Mouse (Mus musculus): ENCODE results near the gene Vmn2r6. TPM values are rescaled to one million over a fixed set of nuclear protein-coding genes. Genes with fewer than 3 reads are reported as not detected.
"Not testable (repeated sequence)": the region's sequence is repeated elsewhere in the genome, so short reads cannot be mapped to it uniquely, and the experiment has no call there.

Gene Vmn2r6
- polyA plus RNA-seq (2014; fragmentation: Nextera tagmentation; extraction: Ambion mirVana) = not detected in 2 replicates

DNA sequence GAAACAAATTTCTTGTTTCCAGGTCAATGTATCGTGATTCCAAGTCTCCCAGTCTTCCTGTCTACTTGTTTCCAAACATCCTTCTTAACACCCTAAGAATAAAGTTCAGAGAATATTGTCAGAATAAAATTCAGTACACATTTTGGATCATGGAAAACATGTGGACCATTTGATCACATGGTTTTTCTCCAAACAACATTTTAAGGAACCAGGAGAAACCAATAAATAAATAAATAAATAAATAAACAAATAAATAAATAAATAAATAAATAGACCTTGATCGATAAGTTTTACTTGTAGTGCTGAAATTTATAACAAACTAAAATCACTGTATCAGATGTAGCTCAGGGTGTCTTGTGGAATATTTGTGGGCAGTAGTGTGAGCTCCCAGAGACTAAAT, at the start of gene Vmn2r6:
Gene Vmn2r6, minus strand, starts transcription at position 101 of the 400 bp plus-strand sequence.
- H3K27ac ChIP-seq (ENCODE audit: low read depth, low read length); H3K9ac ChIP-seq (ENCODE audit: low read depth, low read length); H3K36me3 ChIP-seq (ENCODE audit: control insufficient read depth, insufficient read depth, low read length); H3K4me3 ChIP-seq (ENCODE audit: low read length); H3K4me2 ChIP-seq (replicated peaks; ENCODE audit: low read depth, low read length); H3K27me3 ChIP-seq (ENCODE audit: control insufficient read depth, insufficient read depth, low read length); H3K4me1 ChIP-seq (ENCODE audit: control insufficient read depth, insufficient read depth, low read length); H3K9me3 ChIP-seq (ENCODE audit: control insufficient read depth, low read length); ATAC-seq (ENCODE audit: low FRiP score, low TSS enrichment): not testable (repeated sequence)
- 94% methylated on average over 2 of the region's 2 CpGs for WGBS

DNA sequence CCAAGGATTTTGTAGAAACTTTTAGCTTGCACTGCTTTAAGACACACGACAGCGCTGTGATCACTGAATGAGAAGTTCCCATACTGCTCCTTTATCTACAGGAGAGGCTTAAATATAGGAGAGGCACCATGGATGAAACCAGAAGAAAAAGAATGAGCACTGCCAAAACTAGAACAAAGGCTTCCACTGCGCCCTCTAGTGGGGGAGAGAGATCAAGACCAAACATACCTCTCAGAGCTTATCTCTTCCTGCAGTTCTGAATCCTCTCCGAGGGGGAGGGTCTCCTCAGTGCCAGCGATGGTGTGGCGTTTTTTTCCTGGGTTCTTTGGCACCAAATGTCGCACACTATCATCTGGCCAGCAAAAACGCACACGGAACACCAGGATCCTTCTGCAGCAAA, 22.0 kb upstream of the Vmn2r6 start:
- Histone ChIP-seq H3K27ac (ENCODE audit: low read depth, low read length) (no peak overlapping the region), H3K27me3 (ENCODE audit: control insufficient read depth, insufficient read depth, low read length) (no peaks in the 10 kb centered on the region), H3K9me3 (ENCODE audit: control insufficient read depth, low read length) (0 out of 2 replicates have a peak, but pooled peaks cover 2% of the 10 kb centered on the region), H3K4me1 (ENCODE audit: control insufficient read depth, insufficient read depth, low read length) (no peaks in the 10 kb centered on the region), H3K9ac (ENCODE audit: low read depth, low read length) (no peak overlapping the region), H3K36me3 (ENCODE audit: control insufficient read depth, insufficient read depth, low read length) (no peaks in the 10 kb centered on the region), H3K4me2 (replicated peaks; ENCODE audit: low read depth, low read length) (no peak overlapping the region), H3K4me3 (ENCODE audit: low read length) (no peak overlapping the region)
- ATAC-seq (ENCODE audit: low FRiP score, low TSS enrichment) = no peak
- WGBS = 69% methylated on average over 9 of the region's 9 CpGs

DNA sequence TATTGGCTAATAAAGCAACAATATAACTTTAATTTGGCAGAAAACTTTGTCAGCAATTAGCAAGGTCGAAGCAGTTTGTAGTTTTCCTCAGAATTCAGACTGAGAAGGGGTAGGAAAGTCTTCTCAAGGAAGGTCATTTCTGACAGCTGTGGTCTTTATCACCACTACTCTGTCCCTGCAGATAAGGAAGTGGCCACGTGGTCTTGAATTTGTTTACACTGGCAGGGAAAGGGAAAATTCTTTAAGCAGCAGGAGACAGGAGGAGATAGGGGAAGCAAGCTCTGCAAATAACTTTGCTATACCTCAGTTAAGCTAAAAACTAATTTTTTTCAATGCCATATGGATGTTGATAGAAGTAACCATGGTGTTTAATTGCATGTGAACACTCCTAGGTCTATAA, 3.2 kb upstream of the Vmn2r6 start:
- H3K4me3 ChIP-seq (ENCODE audit: low read length); H3K9ac ChIP-seq (ENCODE audit: low read depth, low read length); ATAC-seq (ENCODE audit: low FRiP score, low TSS enrichment); H3K4me2 ChIP-seq (replicated peaks; ENCODE audit: low read depth, low read length); H3K27ac ChIP-seq (ENCODE audit: low read depth, low read length); H3K36me3 ChIP-seq (ENCODE audit: control insufficient read depth, insufficient read depth, low read length); H3K27me3 ChIP-seq (ENCODE audit: control insufficient read depth, insufficient read depth, low read length); H3K4me1 ChIP-seq (ENCODE audit: control insufficient read depth, insufficient read depth, low read length); H3K9me3 ChIP-seq (ENCODE audit: control insufficient read depth, low read length): not testable (repeated sequence)
- WGBS = 39% methylated on average over 2 of the region's 2 CpGs

DNA sequence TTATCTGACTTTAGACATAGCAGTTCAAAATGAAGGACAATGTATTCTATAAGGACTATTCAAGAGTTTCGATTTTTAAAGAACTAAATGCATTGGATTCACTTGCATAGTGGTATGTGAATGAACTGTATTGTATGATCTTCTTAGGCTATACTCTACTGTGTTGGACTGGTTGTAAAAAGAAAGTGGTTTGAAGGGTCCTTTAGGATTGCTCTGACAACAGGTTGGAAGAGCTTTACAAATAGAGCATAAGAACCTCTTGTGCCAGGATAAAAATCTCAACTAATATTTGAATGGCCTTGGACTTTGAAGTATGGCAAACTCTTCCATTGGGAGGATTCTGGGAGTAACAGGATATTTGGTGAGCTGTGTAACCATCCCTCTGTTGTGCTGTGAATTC, 42.0 kb downstream of the Vmn2r6 start:
- H3K9me3 ChIP-seq (ENCODE audit: control insufficient read depth, low read length); H3K27ac ChIP-seq (ENCODE audit: low read depth, low read length); H3K4me1 ChIP-seq (ENCODE audit: control insufficient read depth, insufficient read depth, low read length); H3K4me2 ChIP-seq (replicated peaks; ENCODE audit: low read depth, low read length); H3K9ac ChIP-seq (ENCODE audit: low read depth, low read length); H3K27me3 ChIP-seq (ENCODE audit: control insufficient read depth, insufficient read depth, low read length); H3K36me3 ChIP-seq (ENCODE audit: control insufficient read depth, insufficient read depth, low read length); ATAC-seq (ENCODE audit: low FRiP score, low TSS enrichment); H3K4me3 ChIP-seq (ENCODE audit: low read length): not testable (repeated sequence)
- 71% methylated on average over 1 of the region's 1 CpGs for WGBS

DNA sequence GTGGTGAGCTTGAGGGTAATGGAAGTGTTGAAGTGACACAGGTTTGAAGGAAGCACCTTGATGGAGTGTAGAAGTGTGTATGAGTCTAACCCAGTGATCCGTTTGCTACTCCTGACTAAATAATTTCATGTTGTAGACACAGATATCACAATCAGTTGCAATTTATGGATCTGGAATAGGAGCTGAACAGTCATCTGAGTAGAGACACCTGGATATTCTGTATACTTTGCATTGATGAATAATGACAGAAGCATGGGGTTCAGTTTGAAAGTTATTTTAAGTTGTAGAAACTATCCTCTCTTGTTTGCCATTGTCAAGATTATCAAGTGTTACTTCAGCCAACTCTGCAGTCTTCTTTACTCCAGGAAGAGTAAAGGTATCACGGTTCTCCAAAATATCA, 55.9 kb downstream of the Vmn2r6 start, which contains the start of gene Vmn2r5:
Gene Vmn2r5, minus strand, starts transcription at position 101 of the 400 bp plus-strand sequence.
- ATAC-seq (ENCODE audit: low FRiP score, low TSS enrichment); H3K4me1 ChIP-seq (ENCODE audit: control insufficient read depth, insufficient read depth, low read length); H3K36me3 ChIP-seq (ENCODE audit: control insufficient read depth, insufficient read depth, low read length); H3K9me3 ChIP-seq (ENCODE audit: control insufficient read depth, low read length); H3K27ac ChIP-seq (ENCODE audit: low read depth, low read length); H3K27me3 ChIP-seq (ENCODE audit: control insufficient read depth, insufficient read depth, low read length); H3K4me2 ChIP-seq (replicated peaks; ENCODE audit: low read depth, low read length); H3K9ac ChIP-seq (ENCODE audit: low read depth, low read length); H3K4me3 ChIP-seq (ENCODE audit: low read length): not testable (repeated sequence)
- WGBS = no CpG with 5 or more reads among the region's 2 CpGs

Other genes with a start within 250 kb of the Vmn2r6 start
- not detected in 2 replicates for gene Vmn2r4, start 150.5 kb downstream of the Vmn2r6 start, polyA plus RNA-seq (2014; fragmentation: Nextera tagmentation; extraction: Ambion mirVana)
- not detected in 2 replicates for gene Vmn2r5, start 56.0 kb downstream of the Vmn2r6 start, polyA plus RNA-seq (2014; fragmentation: Nextera tagmentation; extraction: Ambion mirVana)